Mouse (Mus musculus): ENCODE data around the gene Timp2.
A peak's percentile ranks its signal among the peaks of the same experiment; 100 is the strongest.
"Not testable (repeated sequence)": the region's sequence is repeated elsewhere in the genome, so short reads cannot be mapped to it uniquely, and the experiment has no call there.

Timp2 gene

GRCm38 (mm10) chr11:118355640-118356039 is at the start of gene Timp2:
Timp2 (minus strand) TSS chr11:118355740.
- DNase-seq (ENCODE audit: low read depth, low spot score), result no peak

GRCm38 (mm10) chr11:118405311-118405710 is 49.8 kb upstream of the Timp2 start:
- DNase-seq (ENCODE audit: low read depth, low spot score), result no peak

- no peak for DNase-seq (ENCODE audit: low read depth, low spot score)
Measured at GRCm38 (mm10) chr11:118403951-118404899, 48.7 kb upstream of the Timp2 start.

GRCm38 (mm10) chr11:118403183-118403582 is 47.6 kb upstream of the Timp2 start:
- DNase-seq (ENCODE audit: low read depth, low spot score), result peak; percentile 53

- DNase-seq (ENCODE audit: low read depth, low spot score), result peak; percentile 94
Measured at GRCm38 (mm10) chr11:118401760-118402280, 46.3 kb upstream of the Timp2 start, which contains the start of gene Lgals3bp. Lgals3bp (minus strand) TSS chr11:118402092.

- DNase-seq (ENCODE audit: low read depth, low spot score), result no peak
Measured at GRCm38 (mm10) chr11:118401195-118401594, 45.7 kb upstream of the Timp2 start.

- peak; percentile 38 for DNase-seq (ENCODE audit: low read depth, low spot score)
Measured at GRCm38 (mm10) chr11:118400566-118400936, 45.0 kb upstream of the Timp2 start.

- no peak for DNase-seq (ENCODE audit: low read depth, low spot score)
Measured at GRCm38 (mm10) chr11:118399891-118400565, 44.5 kb upstream of the Timp2 start.

- DNase-seq (ENCODE audit: low read depth, low spot score), result no peak
Measured at GRCm38 (mm10) chr11:118397806-118398530, 42.4 kb upstream of the Timp2 start.

GRCm38 (mm10) chr11:118394538-118394937 is 39.0 kb upstream of the Timp2 start:
- peak; percentile 30 for DNase-seq (ENCODE audit: low read depth, low spot score)

GRCm38 (mm10) chr11:118393991-118394390 is 38.5 kb upstream of the Timp2 start:
- no peak for DNase-seq (ENCODE audit: low read depth, low spot score)

GRCm38 (mm10) chr11:118387816-118388215 is 32.3 kb upstream of the Timp2 start:
- not testable (repeated sequence) for DNase-seq (ENCODE audit: low read depth, low spot score)

- DNase-seq (ENCODE audit: low read depth, low spot score), result peak; percentile 90
Measured at GRCm38 (mm10) chr11:118379251-118380009, 23.9 kb upstream of the Timp2 start.

- DNase-seq (ENCODE audit: low read depth, low spot score), result no peak
Measured at GRCm38 (mm10) chr11:118378656-118379055, 23.1 kb upstream of the Timp2 start.

- DNase-seq (ENCODE audit: low read depth, low spot score), result not testable (repeated sequence)
Measured at GRCm38 (mm10) chr11:118376323-118376722, 20.8 kb upstream of the Timp2 start.

- DNase-seq (ENCODE audit: low read depth, low spot score), result no peak
Measured at GRCm38 (mm10) chr11:118375881-118376280, 20.3 kb upstream of the Timp2 start.

GRCm38 (mm10) chr11:118375461-118375860 is 19.9 kb upstream of the Timp2 start:
- DNase-seq (ENCODE audit: low read depth, low spot score), result no peak

GRCm38 (mm10) chr11:118375006-118375405 is 19.5 kb upstream of the Timp2 start:
- no peak for DNase-seq (ENCODE audit: low read depth, low spot score)

- DNase-seq (ENCODE audit: low read depth, low spot score), result no peak
Measured at GRCm38 (mm10) chr11:118374506-118374905, 19.0 kb upstream of the Timp2 start.

GRCm38 (mm10) chr11:118372641-118373040 is 17.1 kb upstream of the Timp2 start:
- DNase-seq (ENCODE audit: low read depth, low spot score), result no peak

GRCm38 (mm10) chr11:118371876-118372275 is 16.3 kb upstream of the Timp2 start:
- no peak for DNase-seq (ENCODE audit: low read depth, low spot score)
